Mouse (Mus musculus) gastrocnemius, postnatal 25 days (tissue): ENCODE data around the gene Fam114a1. TPM values are rescaled to one million over a fixed set of nuclear protein-coding genes. Genes with fewer than 3 reads are reported as not detected.

Source experiments
- DNase-seq: peaks from one replicate; pipeline ENCODE4 v3.0.0; 2022
- total RNA-seq, 2 experiments: library from RNA; stranded (reverse); gene quantifications; 1 replicate in 1 of 2; 2 replicates in 1 of 2; pipeline ENCODE4 v1.2.3; 2021

The Fam114a1 gene
- total RNA-seq, 2 experiments from 2014 or later, result 15.8 to 16.2 TPM

- DNase-seq, result no peak
Measured at GRCm38 (mm10) chr5:65005251-65005650, 35.4 kb downstream of the Fam114a1 start.

GRCm38 (mm10) chr5:65006011-65006491 is 36.2 kb downstream of the Fam114a1 start:
- no peak for DNase-seq

DNA sequence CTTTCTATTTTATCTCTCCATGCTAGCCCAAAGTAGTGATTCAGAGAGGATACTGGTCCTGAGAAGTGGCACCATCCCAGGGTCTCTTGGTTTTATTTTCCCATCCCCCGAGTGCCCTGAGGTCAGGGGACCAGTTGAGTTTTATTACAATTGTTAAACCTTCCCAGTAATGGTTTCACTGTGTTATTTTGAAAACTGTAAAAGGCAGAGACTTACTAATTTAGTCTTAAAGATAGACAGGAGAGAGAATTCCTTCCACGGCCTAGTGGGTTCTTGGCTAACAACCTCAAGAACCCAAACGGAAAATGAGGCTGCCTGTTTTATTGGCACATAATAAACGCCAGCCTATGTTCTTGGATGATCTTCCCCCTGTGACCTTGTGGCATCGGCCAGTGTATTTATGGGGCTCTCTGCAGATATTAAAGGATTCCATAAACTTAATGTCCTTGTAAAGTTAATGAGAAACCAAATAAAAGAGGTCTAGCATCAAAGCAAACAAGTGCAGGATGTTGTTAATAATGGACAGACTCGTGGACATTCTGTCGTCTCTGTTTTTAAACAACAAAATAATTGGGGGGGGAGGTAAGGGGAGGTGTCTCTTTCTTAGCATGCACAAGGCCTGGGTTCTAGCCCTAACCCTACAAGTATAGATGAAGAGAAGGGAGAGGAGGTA is 42.2 kb downstream of the Fam114a1 start:
- no peak for DNase-seq

- no peak for DNase-seq
Measured at GRCm38 (mm10) chr5:65015508-65015907, 45.6 kb downstream of the Fam114a1 start.

DNA sequence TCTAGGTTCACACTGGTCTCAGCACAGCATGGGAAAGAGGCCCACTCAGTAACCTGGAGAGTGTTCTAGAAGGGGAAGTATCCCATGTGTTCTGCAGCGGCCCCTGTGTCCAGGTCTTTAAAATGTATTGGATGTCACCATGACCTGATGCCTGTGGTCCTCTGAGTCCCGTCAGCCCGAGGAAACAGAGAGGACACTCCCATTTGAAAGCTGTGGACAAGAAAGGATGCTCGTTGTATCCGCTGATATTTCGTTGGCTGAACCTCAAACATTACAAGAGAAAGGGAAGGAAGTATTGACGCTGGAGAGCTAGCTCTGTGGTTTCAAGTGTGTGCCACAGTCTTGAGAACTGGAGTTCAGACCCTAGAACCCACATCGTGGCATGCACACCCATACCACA is 49.2 kb downstream of the Fam114a1 start:
- no peak for DNase-seq

DNA sequence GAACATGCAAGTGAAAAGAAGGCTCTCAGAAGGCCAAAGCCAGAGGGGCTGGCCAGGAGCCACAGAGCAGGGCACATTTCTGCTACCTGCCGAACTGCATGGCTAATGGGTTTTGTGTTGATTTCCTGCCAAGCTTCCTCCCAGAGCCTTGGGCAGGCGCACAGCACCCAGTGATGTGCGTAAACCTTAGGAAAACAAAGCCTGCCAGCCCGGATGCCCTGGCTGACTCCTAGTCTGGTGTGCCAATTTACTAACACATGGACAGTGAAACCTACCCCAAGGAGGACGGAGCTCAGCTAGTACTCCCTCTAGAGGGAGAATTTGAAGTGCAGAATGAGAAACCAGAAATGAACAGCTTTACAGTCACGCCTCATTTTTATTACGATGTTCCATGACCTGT is 50.0 kb downstream of the Fam114a1 start:
- peak; percentile 49 for DNase-seq

GRCm38 (mm10) chr5:65022006-65022405 is 52.1 kb downstream of the Fam114a1 start:
- no peak for DNase-seq

DNA sequence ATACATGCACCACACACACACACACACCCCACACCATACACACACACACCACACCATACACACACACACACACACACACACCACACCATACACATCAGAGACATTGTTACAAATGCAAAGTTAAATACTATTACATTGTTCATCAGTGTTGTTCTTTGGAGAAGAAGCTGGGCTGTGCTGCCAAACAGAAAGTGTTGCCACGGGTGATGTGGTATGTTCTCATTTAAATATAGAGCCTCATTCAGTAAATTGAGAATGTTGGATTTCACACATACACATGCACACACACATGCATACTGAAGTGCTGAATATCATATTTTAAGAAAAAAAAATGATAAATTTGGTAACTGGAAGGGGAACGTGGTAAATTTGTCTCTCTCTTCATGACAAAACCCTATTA is 54.8 kb downstream of the Fam114a1 start:
- DNase-seq, result no peak

- DNase-seq, result no peak
Measured at GRCm38 (mm10) chr5:65025916-65026315, 56.0 kb downstream of the Fam114a1 start.

DNA sequence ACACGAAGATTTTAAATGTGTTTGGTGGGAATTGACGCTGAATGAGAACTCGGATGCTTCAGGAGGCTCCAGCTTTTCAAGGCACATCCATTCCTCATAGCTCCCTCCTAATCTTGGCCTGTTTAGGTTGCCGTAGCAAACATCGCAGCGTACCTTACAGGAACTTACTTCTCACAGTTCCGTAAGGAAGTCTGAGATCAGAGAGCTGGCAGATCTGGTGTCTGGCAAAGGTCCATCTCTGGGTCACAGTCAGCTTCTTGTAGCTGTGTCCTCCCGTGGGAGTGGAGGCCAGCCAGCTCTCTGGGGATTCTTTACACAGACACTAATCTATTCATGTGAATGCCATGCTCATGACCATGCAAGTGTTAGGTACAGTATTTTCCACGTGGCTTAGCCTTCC is 56.9 kb downstream of the Fam114a1 start:
- DNase-seq, result no peak

DNA sequence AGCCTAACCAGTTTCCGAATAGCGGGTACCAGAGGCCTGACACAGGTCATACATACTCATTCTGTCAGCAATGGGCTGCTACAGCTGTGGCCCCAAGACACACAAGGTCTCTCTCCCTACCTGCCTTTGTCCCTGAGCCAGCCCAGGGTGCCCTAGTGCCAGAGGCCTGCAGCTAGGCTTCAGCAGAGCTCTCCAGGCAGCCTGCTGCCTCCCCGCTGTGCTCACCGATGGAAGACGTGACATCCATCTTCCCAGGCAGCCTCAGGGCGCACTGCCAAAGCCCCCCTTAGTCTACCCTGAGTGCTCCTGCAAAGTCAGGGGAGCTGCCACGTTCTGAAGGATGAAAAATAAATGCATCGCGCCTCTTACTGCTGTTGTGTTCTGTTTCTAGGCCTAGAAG is 58.1 kb downstream of the Fam114a1 start:
- DNase-seq, result no peak

- DNase-seq, result no peak
Measured at GRCm38 (mm10) chr5:65036597-65036996, 66.7 kb downstream of the Fam114a1 start.

DNA sequence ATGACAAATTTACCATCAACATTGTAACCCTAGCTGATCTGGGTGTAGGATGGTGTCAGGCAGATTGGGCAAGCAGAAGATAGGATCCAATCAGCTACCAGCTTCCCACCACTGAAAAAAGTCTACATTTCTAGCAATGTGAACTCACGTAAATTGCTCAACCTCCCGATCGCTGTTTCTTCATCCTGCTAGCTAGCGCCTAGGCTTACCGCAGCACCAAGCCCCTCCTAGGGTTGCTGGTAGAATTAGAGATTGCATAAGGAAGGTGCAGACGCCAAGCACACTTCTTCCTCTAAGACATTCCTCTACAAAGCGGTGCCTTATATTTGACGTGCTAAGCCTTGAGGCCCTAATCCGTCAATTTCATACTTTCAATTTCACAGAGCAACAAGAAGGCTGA is 68.4 kb downstream of the Fam114a1 start:
- no peak for DNase-seq

DNA sequence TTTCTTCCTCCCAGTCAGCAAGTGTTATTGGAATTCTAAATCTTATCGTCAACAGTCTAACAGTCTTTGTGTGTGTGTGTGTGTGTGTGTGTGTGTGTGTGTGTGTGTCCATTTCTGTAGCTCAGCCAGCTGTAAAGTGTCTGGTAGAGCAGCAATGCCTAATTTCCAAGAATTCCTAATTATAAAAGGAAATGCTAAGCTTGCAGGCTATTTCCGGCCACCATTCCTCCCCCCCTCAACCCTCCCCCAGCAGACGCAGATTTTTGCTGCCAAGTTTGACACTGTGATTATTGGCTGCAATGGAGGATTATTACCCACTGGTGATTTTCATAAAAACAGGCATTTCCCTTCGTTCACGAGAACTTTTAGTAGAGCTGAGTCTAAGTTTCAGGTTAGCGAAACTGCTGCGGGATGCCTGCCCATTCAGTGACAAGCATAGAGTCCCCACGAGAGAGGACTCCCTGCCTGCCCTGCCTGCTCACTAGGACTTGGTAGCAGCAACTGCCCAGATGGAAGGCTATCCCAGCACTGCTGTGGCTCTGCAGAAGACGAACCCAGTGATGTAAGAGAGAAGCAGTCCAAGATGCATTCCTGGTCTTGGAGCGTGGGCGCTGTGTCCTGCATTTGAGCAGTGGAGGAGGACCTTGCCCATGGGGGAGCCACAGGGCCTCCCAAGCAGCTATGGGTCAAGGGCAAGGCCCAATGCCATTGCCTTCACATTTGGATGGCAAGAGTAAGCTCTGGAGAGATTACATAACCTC is 69.1 kb downstream of the Fam114a1 start:
- peak; percentile 45 for DNase-seq

- no peak for DNase-seq
Measured at GRCm38 (mm10) chr5:65040463-65040862, 70.6 kb downstream of the Fam114a1 start.

- no peak for DNase-seq
Measured at GRCm38 (mm10) chr5:65043407-65043895, 73.6 kb downstream of the Fam114a1 start.

- no peak for DNase-seq
Measured at GRCm38 (mm10) chr5:65045642-65046370, 75.9 kb downstream of the Fam114a1 start.

GRCm38 (mm10) chr5:65046442-65047284 is 76.8 kb downstream of the Fam114a1 start:
- DNase-seq, result no peak

GRCm38 (mm10) chr5:65047285-65047855 is 77.5 kb downstream of the Fam114a1 start:
- no peak for DNase-seq

DNA sequence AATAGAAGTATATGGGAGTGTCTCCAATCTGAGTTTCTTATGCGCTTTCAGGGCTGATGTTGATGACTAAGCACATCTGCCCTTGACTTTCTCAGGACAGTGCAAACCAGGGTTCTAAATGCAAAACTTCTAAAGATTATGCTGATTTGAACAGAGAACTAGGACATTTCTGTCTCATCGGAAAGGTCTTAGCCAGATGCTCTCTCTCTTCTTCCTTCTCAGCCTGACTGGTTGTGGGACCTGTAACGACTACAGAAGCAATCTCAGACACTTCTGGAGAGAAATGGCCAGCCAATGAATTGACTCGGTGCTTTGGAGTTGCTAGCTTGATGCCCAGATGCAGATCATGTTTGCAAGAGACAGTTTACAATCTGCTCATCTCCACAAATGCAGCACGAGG is 80.0 kb downstream of the Fam114a1 start:
- no peak for DNase-seq

GRCm38 (mm10) chr5:65051513-65051912 is 81.6 kb downstream of the Fam114a1 start:
- DNase-seq, result no peak
